Mouse (Mus musculus): Measurements from ENCODE around the gene Col6a1. TPM values are rescaled to one million over a fixed set of nuclear protein-coding genes. Genes with fewer than 3 reads are reported as not detected.
A peak's percentile ranks its signal among the peaks of the same experiment; 100 is the strongest.

The Col6a1 gene
- polyA plus RNA-seq, 1 experiment from 2014 or later = 12.3 TPM

DNA sequence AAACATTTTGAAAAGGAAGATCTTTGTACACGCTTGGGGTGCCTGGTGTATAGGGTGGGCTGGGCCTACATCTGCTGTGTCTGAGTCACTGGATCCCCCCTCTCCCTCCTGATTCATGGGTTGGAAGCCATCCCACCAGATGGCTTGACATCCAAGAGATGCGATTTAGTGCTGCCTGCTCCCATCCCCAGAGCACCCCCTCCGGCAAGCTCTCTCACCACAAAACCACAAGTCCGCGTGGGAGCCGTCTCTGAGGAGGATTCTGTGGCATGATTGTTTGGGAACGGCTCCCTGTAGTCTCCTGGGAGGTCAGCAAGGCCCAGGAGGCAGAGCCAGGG is 57.1 kb downstream of the Col6a1 start:
- H3K27ac ChIP-seq (replicated peaks) = no peak overlapping the region
- DNase-seq (ENCODE audit: low spot score) = no peak
- H3K36me3 ChIP-seq (replicated peaks) = no peaks in the 10 kb centered on the region
- H3K9me3 ChIP-seq = peaks cover 10% of the 10 kb centered on the region; the same call in 1 of the 2 replicates
- H3K4me1 ChIP-seq = peaks cover 12% of the 10 kb centered on the region; the same call in 1 of the 2 replicates
- no peaks in the 10 kb centered on the region for H3K27me3 ChIP-seq (replicated peaks; ENCODE audit: low read depth, poor library complexity, severe bottlenecking)
- no peak overlapping the region for H3K4me3 ChIP-seq
- 79% methylated on average over 7 of the region's 7 CpGs for WGBS

DNA sequence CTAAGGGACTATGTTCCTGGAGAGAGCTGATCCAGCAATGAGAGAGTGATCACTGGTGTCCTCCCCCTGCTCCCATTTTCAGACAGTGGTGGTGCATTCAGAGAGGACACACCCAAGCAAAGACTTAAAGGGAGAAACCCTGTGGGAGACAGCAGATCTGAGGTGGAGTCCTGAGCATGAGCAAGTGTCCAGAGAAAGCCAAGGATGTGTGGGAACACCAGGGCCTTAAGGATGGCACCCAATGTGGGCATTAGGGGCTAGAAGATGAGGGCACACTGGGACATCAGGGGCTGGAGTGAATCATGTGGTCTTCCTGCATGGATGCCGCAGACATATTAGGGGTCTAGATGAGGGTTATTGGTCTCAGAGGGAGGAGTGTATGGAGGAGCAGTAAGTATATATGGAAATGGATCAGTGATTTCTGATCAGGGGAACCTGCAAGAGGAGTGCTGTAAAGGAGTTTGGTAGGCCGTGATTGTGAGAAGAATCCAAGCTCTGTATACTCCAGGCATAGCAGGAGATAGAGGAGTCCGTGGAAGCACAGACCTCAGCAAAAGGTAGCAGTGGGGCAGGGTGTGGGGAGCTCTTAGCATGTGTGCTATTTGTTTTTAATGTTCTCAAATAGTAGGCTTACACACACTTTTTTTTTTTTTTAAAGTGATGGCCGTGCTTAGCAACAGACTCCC is 57.6 kb downstream of the Col6a1 start:
- no peaks in the 10 kb centered on the region for H3K27me3 ChIP-seq (replicated peaks; ENCODE audit: low read depth, poor library complexity, severe bottlenecking)
- WGBS = 90% methylated on average over 4 of the region's 4 CpGs

DNA sequence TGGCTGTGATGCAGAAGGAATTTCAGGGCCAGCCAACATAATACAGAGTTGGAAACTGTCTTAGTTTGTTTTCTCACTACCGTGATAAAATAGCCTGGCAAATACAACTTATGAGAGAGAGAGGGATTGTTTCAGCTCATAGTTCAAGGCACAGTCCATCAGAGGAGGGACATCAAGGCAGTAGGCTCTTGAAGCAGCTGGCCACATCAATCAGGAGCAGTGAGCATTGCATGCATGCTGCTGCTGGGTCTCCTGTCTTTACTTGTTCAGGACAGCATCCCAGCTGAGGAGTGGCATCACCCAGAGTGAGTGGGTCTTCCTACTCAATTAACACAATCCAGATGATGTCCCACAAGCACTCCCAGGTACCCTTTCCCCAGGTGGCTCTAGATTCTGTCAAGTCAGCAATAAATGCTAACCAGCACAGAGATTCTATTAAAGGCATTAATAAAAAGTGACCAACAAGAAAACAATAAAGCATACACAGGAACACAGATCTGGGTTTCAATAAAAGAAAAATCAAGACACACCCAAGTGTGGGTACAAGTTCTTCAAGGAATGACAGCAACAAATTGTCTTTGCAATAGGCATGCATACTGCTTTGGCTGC is 58.7 kb downstream of the Col6a1 start:
- H3K27me3 ChIP-seq (replicated peaks; ENCODE audit: low read depth, poor library complexity, severe bottlenecking) = no peaks in the 10 kb centered on the region
- DNase-seq (ENCODE audit: low spot score) = no peak
- WGBS = 90% methylated on average over 1 of the region's 1 CpGs
- H3K27ac ChIP-seq (replicated peaks) = no peak overlapping the region
- H3K9me3 ChIP-seq = peaks cover 10% of the 10 kb centered on the region; the same call in 1 of the 2 replicates
- no peaks in the 10 kb centered on the region for H3K36me3 ChIP-seq (replicated peaks)
- H3K4me1 ChIP-seq = peaks cover 16% of the 10 kb centered on the region; the same call in 1 of the 2 replicates
- H3K4me3 ChIP-seq = no peak overlapping the region

More for the DNA sequence above, 57.6 kb downstream of the Col6a1 start:
- DNase-seq (ENCODE audit: low spot score) = no peak
- peaks cover 16% of the 10 kb centered on the region; the same call in 1 of the 2 replicates for H3K4me1 ChIP-seq
- no peak overlapping the region for H3K27ac ChIP-seq (replicated peaks)
- no peaks in the 10 kb centered on the region for H3K36me3 ChIP-seq (replicated peaks)
- H3K4me3 ChIP-seq = no peak overlapping the region
- H3K9me3 ChIP-seq = peaks cover 10% of the 10 kb centered on the region; the same call in 1 of the 2 replicates

DNA sequence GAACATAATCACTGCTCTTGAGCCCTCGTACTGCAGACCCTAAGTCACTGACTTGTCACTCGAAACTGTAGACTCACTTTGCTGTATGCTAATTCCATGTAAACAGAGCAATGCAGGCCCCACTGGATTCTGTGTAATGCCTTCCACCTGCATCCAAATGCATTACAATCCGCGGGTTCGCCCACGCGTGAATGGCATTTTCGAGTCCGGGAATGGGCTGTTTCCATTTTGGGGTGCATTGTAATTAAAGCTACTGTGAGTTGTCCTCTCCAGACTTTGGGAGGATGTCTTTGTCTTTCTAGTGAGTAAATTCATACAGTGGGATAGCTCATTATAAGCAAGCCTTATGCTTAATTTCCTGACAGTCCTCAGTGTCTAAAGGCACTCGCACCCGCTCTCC is 60.4 kb downstream of the Col6a1 start:
- DNase-seq (ENCODE audit: low spot score) = no peak
- Histone ChIP-seq H3K9me3 (peaks cover 10% of the 10 kb centered on the region; the same call in 1 of the 2 replicates), H3K4me1 (peaks cover 12% of the 10 kb centered on the region; the same call in 1 of the 2 replicates), H3K4me3 (no peak overlapping the region), H3K36me3 (replicated peaks) (no peaks in the 10 kb centered on the region), H3K27me3 (replicated peaks; ENCODE audit: low read depth, poor library complexity, severe bottlenecking) (no peaks in the 10 kb centered on the region), H3K27ac (replicated peaks) (no peak overlapping the region)
- 91% methylated on average over 11 of the region's 11 CpGs for WGBS

DNA sequence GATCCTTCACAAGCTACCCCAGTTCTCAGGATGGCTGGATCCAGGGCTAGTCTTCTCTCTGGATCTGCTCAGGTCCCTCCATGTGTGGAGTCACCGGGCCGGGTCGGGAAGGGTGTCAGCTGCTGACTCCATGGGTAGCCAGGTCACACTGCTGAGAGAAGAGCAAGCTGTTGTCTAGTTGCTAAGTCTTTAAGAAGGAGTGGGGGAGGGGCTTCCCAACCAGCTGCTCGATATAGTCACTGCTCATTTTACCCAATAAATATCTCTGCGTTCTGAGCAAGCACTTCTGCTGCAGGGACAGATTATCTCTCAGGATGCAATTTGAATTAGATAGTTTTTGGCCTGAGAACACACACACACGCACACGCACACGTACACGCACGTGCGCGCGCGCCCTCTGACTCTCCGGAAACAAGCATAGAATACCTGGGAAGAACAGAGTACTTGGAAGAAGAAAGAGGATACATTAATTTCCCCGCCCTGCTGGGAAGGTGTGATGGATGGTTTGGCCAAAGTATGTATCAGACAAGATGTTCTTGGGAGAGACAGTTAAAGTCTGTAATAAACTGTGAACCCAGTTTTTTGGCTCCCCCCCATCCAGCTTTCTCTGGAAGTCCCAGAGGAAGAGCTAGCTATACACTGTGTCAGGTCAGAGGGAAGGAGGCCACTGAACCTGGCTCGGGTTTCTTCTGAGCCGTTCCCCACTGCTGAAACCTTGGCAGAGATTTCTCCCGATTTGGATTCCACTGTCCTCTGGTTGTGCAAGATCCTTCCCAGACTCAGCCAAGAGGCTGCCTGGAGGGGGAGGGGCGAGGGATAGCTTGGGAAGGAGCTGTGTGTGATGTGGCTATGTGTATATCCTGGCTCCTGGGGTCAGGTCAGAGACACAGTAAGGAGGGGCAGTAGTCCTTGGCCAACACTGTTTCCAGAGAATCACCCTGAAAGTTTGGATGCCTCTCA is 61.5 kb downstream of the Col6a1 start:
- Histone ChIP-seq H3K27ac (replicated peaks) (no peak overlapping the region; the same call in 1 of the 2 replicates), H3K4me1 (peaks cover 12% of the 10 kb centered on the region; the same call in 1 of the 2 replicates), H3K9me3 (peaks cover 10% of the 10 kb centered on the region; the same call in 1 of the 2 replicates), H3K4me3 (no peak overlapping the region), H3K36me3 (replicated peaks) (no peaks in the 10 kb centered on the region), H3K27me3 (replicated peaks; ENCODE audit: low read depth, poor library complexity, severe bottlenecking) (no peaks in the 10 kb centered on the region)
- DNase-seq (ENCODE audit: low spot score) = peak; percentile 8
- WGBS = 85% methylated on average over 20 of the region's 20 CpGs

Other genes starting within 250 kb of the Col6a1 start
- 55.9 and 59.6 TPM in 2 replicates for gene Lss, start 194.6 kb downstream of the Col6a1 start, polyA plus RNA-seq (2016; fragmentation: Nextera tagmentation; extraction: Ambion mirVana)
- gene Spatc1l, start 163.9 kb downstream of the Col6a1 start, polyA plus RNA-seq (2016; fragmentation: Nextera tagmentation; extraction: Ambion mirVana) = 0.11 TPM in 1 of 2 replicates, not detected in the other
- not detected in 2 replicates for gene Ftcd, start 150.5 kb downstream of the Col6a1 start, polyA plus RNA-seq (2016; fragmentation: Nextera tagmentation; extraction: Ambion mirVana)
- gene Col6a2, start 102.5 kb downstream of the Col6a1 start, polyA plus RNA-seq (2016; fragmentation: Nextera tagmentation; extraction: Ambion mirVana) = 6.5 and 11.8 TPM in 2 replicates
- gene Pcbp3, start 235.7 kb upstream of the Col6a1 start, polyA plus RNA-seq (2016; fragmentation: Nextera tagmentation; extraction: Ambion mirVana) = 57.7 and 66.2 TPM in 2 replicates

Measured in embryonic facial prominence, embryonic 10.5 days (tissue).